Mouse (Mus musculus): ENCODE data around the gene C130026I21Rik. TPM values are rescaled to one million over a fixed set of nuclear protein-coding genes. Genes with fewer than 3 reads are reported as not detected.
"Not testable (repeated sequence)": the region's sequence is repeated elsewhere in the genome, so short reads cannot be mapped to it uniquely, and the experiment has no call there.

C130026I21Rik gene
- polyA plus RNA-seq, 1 experiment = not detected

GRCm38 (mm10) chr1:85086211-85086610 lies 184.2 kb downstream of the C130026I21Rik start:
- not testable (repeated sequence) for H3K4me3 ChIP-seq (replicated peaks; ENCODE audit: insufficient read depth, low read depth, low read length); H3K4me1 ChIP-seq (ENCODE audit: control insufficient read depth, insufficient read depth, low read length); H3K27ac ChIP-seq (ENCODE audit: insufficient read depth, low read length); DNase-seq; H3K27me3 ChIP-seq (ENCODE audit: control insufficient read depth, insufficient read depth, low read length)
- WGBS = 67% methylated on average over 1 of the region's 1 CpGs

GRCm38 (mm10) chr1:85084803-85085202 lies 185.6 kb downstream of the C130026I21Rik start:
- WGBS = 55% methylated on average over 3 of the region's 3 CpGs
- DNase-seq = not testable (repeated sequence)

GRCm38 (mm10) chr1:85073099-85073498 lies 197.3 kb downstream of the C130026I21Rik start:
- not testable (repeated sequence) for H3K27ac ChIP-seq (ENCODE audit: insufficient read depth, low read length); H3K4me3 ChIP-seq (replicated peaks; ENCODE audit: insufficient read depth, low read depth, low read length); H3K27me3 ChIP-seq (ENCODE audit: control insufficient read depth, insufficient read depth, low read length); H3K4me1 ChIP-seq (ENCODE audit: control insufficient read depth, insufficient read depth, low read length); DNase-seq
- WGBS = 57% methylated on average over 3 of the region's 3 CpGs

More at GRCm38 (mm10) chr1:85084803-85085202, 185.6 kb downstream of the C130026I21Rik start:
- H3K4me1 ChIP-seq (ENCODE audit: control insufficient read depth, insufficient read depth, low read length); H3K27ac ChIP-seq (ENCODE audit: insufficient read depth, low read length); H3K27me3 ChIP-seq (ENCODE audit: control insufficient read depth, insufficient read depth, low read length); H3K4me3 ChIP-seq (replicated peaks; ENCODE audit: insufficient read depth, low read depth, low read length): not testable (repeated sequence)

GRCm38 (mm10) chr1:85071690-85072089 lies 198.7 kb downstream of the C130026I21Rik start:
- WGBS = 54% methylated on average over 3 of the region's 3 CpGs
- not testable (repeated sequence) for H3K4me1 ChIP-seq (ENCODE audit: control insufficient read depth, insufficient read depth, low read length); H3K27ac ChIP-seq (ENCODE audit: insufficient read depth, low read length); H3K27me3 ChIP-seq (ENCODE audit: control insufficient read depth, insufficient read depth, low read length); DNase-seq; H3K4me3 ChIP-seq (replicated peaks; ENCODE audit: insufficient read depth, low read depth, low read length)

GRCm38 (mm10) chr1:85035801-85036200 lies 234.6 kb downstream of the C130026I21Rik start:
- H3K4me3 ChIP-seq (replicated peaks; ENCODE audit: insufficient read depth, low read depth, low read length); DNase-seq; H3K27me3 ChIP-seq (ENCODE audit: control insufficient read depth, insufficient read depth, low read length); H3K27ac ChIP-seq (ENCODE audit: insufficient read depth, low read length); H3K4me1 ChIP-seq (ENCODE audit: control insufficient read depth, insufficient read depth, low read length): not testable (repeated sequence)
- WGBS = 72% methylated on average over 6 of the region's 6 CpGs

- H3K4me1 ChIP-seq (ENCODE audit: control insufficient read depth, insufficient read depth, low read length); DNase-seq; H3K27ac ChIP-seq (ENCODE audit: insufficient read depth, low read length); H3K27me3 ChIP-seq (ENCODE audit: control insufficient read depth, insufficient read depth, low read length); H3K4me3 ChIP-seq (replicated peaks; ENCODE audit: insufficient read depth, low read depth, low read length): not testable (repeated sequence)
- 77% methylated on average over 3 of the region's 4 CpGs for WGBS
Observed at GRCm38 (mm10) chr1:85034394-85034793, 236.0 kb downstream of the C130026I21Rik start.

GRCm38 (mm10) chr1:85033616-85034015 lies 236.8 kb downstream of the C130026I21Rik start:
- H3K4me1 ChIP-seq (ENCODE audit: control insufficient read depth, insufficient read depth, low read length); H3K4me3 ChIP-seq (replicated peaks; ENCODE audit: insufficient read depth, low read depth, low read length); H3K27ac ChIP-seq (ENCODE audit: insufficient read depth, low read length); H3K27me3 ChIP-seq (ENCODE audit: control insufficient read depth, insufficient read depth, low read length); DNase-seq: not testable (repeated sequence)
- 94% methylated on average over 5 of the region's 6 CpGs for WGBS

DNA sequence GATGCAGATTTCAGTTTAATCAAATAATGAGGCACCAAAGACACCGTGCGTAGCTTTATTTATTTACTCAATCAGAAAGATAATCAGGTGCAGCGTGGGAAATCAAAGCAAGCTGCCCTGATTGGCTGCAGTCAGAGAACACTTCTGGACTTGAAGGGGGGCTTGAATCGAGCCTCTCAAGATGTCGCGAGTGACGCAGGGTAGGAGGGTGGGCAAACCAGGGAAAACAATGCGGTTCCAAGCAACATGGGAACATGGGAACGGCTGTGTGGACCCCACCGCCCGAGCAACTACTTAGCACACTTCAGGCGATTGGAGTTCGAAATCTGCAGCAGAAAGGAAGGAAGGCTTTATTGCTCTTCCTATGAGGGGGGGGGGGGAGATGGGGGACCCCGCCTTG lies 240.2 kb downstream of the C130026I21Rik start:
- 69% methylated on average over 13 of the region's 14 CpGs for WGBS
- DNase-seq; H3K27ac ChIP-seq (ENCODE audit: insufficient read depth, low read length); H3K4me1 ChIP-seq (ENCODE audit: control insufficient read depth, insufficient read depth, low read length); H3K4me3 ChIP-seq (replicated peaks; ENCODE audit: insufficient read depth, low read depth, low read length); H3K27me3 ChIP-seq (ENCODE audit: control insufficient read depth, insufficient read depth, low read length): not testable (repeated sequence)

DNA sequence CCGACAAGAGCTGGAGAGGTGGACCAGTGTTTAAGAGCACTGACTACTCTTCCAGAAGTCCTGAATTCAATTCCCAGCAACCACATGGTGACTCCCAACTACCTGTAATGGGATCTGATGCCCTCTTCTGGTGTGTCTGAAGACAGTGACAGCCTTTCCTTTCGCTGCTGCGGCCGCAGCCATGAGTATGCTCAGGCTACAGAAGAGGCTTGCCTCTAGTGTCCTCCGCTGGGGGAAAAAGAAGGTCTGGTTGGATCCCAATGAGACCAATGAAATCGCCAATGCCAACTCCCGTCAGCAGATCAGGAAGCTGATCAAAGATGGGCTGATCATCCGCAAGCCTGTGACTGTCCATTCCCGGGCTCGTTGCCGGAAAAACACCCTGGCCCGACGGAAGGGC lies 258.4 kb downstream of the C130026I21Rik start:
- H3K27ac ChIP-seq (ENCODE audit: insufficient read depth, low read length); H3K4me1 ChIP-seq (ENCODE audit: control insufficient read depth, insufficient read depth, low read length); DNase-seq; H3K27me3 ChIP-seq (ENCODE audit: control insufficient read depth, insufficient read depth, low read length); H3K4me3 ChIP-seq (replicated peaks; ENCODE audit: insufficient read depth, low read depth, low read length): not testable (repeated sequence)
- 92% methylated on average over 13 of the region's 13 CpGs for WGBS

DNA sequence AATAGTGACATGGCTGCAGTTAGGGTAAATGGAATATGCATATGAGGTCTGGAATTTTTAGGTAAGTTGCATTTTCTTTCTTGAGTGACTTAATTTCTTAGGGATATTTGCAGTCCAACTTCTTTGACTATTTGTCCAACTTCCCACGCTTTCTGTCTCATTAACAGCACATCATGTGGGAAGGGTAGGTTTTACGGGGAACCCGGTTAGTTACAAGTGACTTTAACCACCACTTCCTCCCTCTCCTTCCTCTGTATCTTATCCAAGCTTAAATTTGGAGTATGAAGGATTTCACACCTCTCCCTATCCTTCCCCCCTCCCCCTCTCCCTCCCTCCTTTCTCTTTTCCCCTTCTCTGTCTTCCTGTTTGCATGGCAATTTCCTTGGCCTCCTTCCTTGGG lies 259.4 kb downstream of the C130026I21Rik start:
- H3K27me3 ChIP-seq (ENCODE audit: control insufficient read depth, insufficient read depth, low read length); H3K4me1 ChIP-seq (ENCODE audit: control insufficient read depth, insufficient read depth, low read length); DNase-seq; H3K27ac ChIP-seq (ENCODE audit: insufficient read depth, low read length); H3K4me3 ChIP-seq (replicated peaks; ENCODE audit: insufficient read depth, low read depth, low read length): not testable (repeated sequence)
- 87% methylated on average over 3 of the region's 3 CpGs for WGBS

GRCm38 (mm10) chr1:85007737-85008136 lies 262.6 kb downstream of the C130026I21Rik start:
- not testable (repeated sequence) for H3K4me1 ChIP-seq (ENCODE audit: control insufficient read depth, insufficient read depth, low read length); H3K4me3 ChIP-seq (replicated peaks; ENCODE audit: insufficient read depth, low read depth, low read length); H3K27ac ChIP-seq (ENCODE audit: insufficient read depth, low read length); H3K27me3 ChIP-seq (ENCODE audit: control insufficient read depth, insufficient read depth, low read length); DNase-seq
- WGBS = 54% methylated on average over 1 of the region's 1 CpGs

DNA sequence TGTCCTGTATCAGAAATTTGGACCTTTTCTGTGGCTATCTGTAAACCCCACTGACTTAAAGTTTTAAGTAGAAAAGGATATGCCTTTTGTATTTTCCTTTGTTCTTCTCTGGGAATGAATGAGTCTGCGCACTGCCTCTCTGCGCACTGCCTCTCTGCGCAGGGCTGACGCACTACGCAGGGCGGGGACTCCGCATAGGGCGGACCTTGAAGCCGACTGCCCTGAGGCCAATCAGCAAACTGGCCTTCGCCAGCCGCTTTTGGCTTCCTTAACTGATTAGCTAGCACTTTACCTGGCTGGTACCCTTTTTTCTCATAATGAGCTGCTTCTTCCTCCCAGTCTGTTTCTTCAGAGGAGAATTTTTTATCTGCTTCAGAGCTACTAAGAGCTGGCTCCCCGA lies 271.1 kb downstream of the C130026I21Rik start:
- H3K4me3 ChIP-seq (replicated peaks; ENCODE audit: insufficient read depth, low read depth, low read length) = not testable (repeated sequence)
- WGBS = 90% methylated on average over 8 of the region's 12 CpGs

DNA sequence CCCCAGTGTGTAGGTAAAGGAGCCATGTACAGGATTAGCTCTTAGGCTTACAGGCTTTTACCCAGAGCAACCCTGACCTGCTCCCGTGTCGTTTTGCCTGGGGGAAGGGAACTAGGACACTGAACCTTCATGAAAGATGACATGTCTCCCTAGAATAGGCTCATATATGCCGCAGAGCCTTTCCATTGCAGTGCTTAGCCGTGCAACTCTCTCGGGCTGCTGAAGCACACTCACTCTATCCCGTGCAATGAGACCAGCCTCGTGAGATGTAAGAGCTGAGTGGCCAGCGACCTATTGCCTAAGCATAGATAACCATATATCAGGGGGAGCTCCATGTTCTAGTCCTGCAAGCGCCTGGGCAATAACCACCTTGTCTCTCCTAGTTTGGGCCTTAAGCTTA lies 274.1 kb downstream of the C130026I21Rik start:
- not testable (repeated sequence) for DNase-seq; H3K4me3 ChIP-seq (replicated peaks; ENCODE audit: insufficient read depth, low read depth, low read length); H3K27me3 ChIP-seq (ENCODE audit: control insufficient read depth, insufficient read depth, low read length); H3K27ac ChIP-seq (ENCODE audit: insufficient read depth, low read length); H3K4me1 ChIP-seq (ENCODE audit: control insufficient read depth, insufficient read depth, low read length)
- 84% methylated on average over 7 of the region's 9 CpGs for WGBS

More for the DNA sequence above, 271.1 kb downstream of the C130026I21Rik start:
- not testable (repeated sequence) for DNase-seq; H3K27me3 ChIP-seq (ENCODE audit: control insufficient read depth, insufficient read depth, low read length); H3K4me1 ChIP-seq (ENCODE audit: control insufficient read depth, insufficient read depth, low read length); H3K27ac ChIP-seq (ENCODE audit: insufficient read depth, low read length)
